Mouse (Mus musculus) brain, embryonic 14.5 days (tissue): Measurements from ENCODE around the gene Slc6a19.

ENCODE experiments used
- CTCF ChIP-seq: fragments of 200-500 bp; IDR thresholded peaks from 2 replicates; pipeline ENCODE4 v1.5.1; 2012; ENCODE audit warnings: inconsistent platforms, mild to moderate bottlenecking, moderate library complexity, borderline replicate concordance; ENCODE audit not compliant: insufficient read depth, insufficient read length; ENCODE audit errors: extremely low read depth
- POLR2A ChIP-seq: fragments of 200-500 bp; IDR thresholded peaks from 2 replicates; pipeline ENCODE4 v1.6.1; 2012; ENCODE audit warnings: mild to moderate bottlenecking, inconsistent platforms, borderline replicate concordance; ENCODE audit not compliant: poor library complexity, insufficient read depth, insufficient read length, severe bottlenecking; ENCODE audit errors: extremely low read depth

- no peak for TF ChIP-seq POLR2A
- TF ChIP-seq CTCF: no peak
Observed at GRCm38 (mm10) chr13:73660163-73660695, 44.4 kb downstream of the Slc6a19 start.
